20 mouse cellular contexts compared by ENCODE assay signal in the genomic region with DNA sequence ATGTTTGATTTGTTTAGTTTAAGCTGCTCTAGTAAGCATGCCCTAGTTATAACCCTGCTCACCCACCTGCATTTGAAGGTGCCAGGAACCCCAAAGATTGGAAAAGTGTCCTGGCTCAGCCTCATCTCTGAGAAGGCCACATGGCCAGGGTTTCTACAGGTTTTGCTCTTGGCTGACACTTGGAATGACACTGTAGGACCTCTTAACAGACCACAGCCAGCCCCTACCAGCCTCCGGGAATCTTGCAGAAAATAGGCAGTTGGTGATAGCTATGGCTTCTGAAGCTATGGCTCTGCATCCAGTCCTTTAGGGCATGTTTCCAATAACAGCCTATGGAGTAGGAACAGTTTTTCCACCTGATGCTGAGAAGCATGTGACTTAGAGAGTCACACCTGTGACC. TPM values are rescaled to one million over a fixed set of nuclear protein-coding genes. Genes with fewer than 3 reads are reported as not detected.
A peak's percentile ranks its signal among the peaks of the same experiment; 100 is the strongest.
DNase-seq lines count a peak whose midpoint lies in the region; ATAC-seq and TF ChIP-seq lines count a peak whose summit lies in the region.
"Had no signal": no experiment of that assay in that cellular context is flagged by ENCODE, and none has a peak within 500 bp of the region (broad histone marks: within the 10 kb centered on the region; RNA-seq: fewer than 3 reads in every experiment).

No protein-coding gene starts in this region.

- H3K27ac ChIP-seq in heart, embryonic 10.5 days, result no peak overlapping the region
- H3K27ac ChIP-seq in ES-Bruce4 (ENCODE audit: insufficient read depth, low read length), result peak overlapping the region; percentile 11; the same call in 1 of the 2 replicates
- H3K27ac ChIP-seq in hindbrain, postnatal 0 days, result no peak overlapping the region
- H3K27ac ChIP-seq: embryonic facial prominence, embryonic 12.5 days; forebrain, embryonic 15.5 days; hindbrain, embryonic 10.5 days; hindbrain, embryonic 14.5 days had no signal

- ATAC-seq in hindbrain, postnatal 0 days, result no peak
- ATAC-seq: forebrain, embryonic 15.5 days; intestine, embryonic 16.5 days had no signal

- H3K36me3 ChIP-seq in heart, embryonic 10.5 days, result no peaks in the 10 kb centered on the region
- H3K36me3 ChIP-seq in ES-Bruce4 (ENCODE audit: control insufficient read depth, insufficient read depth, low read length, poor library complexity, severe bottlenecking), result no peaks in the 10 kb centered on the region
- H3K36me3 ChIP-seq in hindbrain, postnatal 0 days (ENCODE audit: insufficient read depth, low read length), result no peaks in the 10 kb centered on the region
- H3K36me3 ChIP-seq: embryonic facial prominence, embryonic 12.5 days; forebrain, embryonic 15.5 days; heart, embryonic 12.5 days; hindbrain, embryonic 10.5 days had no signal

- peak; percentile 27 for DNase-seq in heart, embryonic 10.5 days (ENCODE audit: low spot score)
- no peak for DNase-seq in heart, adult 8-10 months (ENCODE audit: low spot score)
- DNase-seq in cerebellum, adult 11-12 months, result peak; percentile 74
- DNase-seq in cerebellum, adult 9-10 months, result peak; percentile 77
- no peak for DNase-seq in testis, postnatal 10 days (ENCODE audit: low spot score)
- no peak for DNase-seq in left cerebral cortex, adult 8-10 months (ENCODE audit: low spot score in 2 of 2)
- DNase-seq in hindbrain, postnatal 0 days (ENCODE audit: low spot score), result no peak
- DNase-seq: adrenal gland, adult 8-10 months; adrenal gland, postnatal 36 days; gastrocnemius, postnatal 10 days; heart, adult 18-20 months; kidney, adult 9 months had no signal

- no peak overlapping the region for H3K4me3 ChIP-seq in heart, embryonic 10.5 days
- no peak overlapping the region for H3K4me3 ChIP-seq in ES-Bruce4 (ENCODE audit: low read depth, low read length)
- H3K4me3 ChIP-seq in hindbrain, postnatal 0 days (ENCODE audit: low read length), result no peak overlapping the region
- H3K4me3 ChIP-seq: embryonic facial prominence, embryonic 12.5 days; forebrain, embryonic 15.5 days; heart, embryonic 12.5 days; hindbrain, embryonic 10.5 days had no signal

- H3K4me1 ChIP-seq in heart, embryonic 10.5 days, result peaks cover 12% of the 10 kb centered on the region
- peaks cover 17% of the 10 kb centered on the region for H3K4me1 ChIP-seq in ES-Bruce4 (ENCODE audit: control insufficient read depth, insufficient read depth, low read length)
- H3K4me1 ChIP-seq in hindbrain, postnatal 0 days (ENCODE audit: insufficient read depth, low read length), result no peaks in the 10 kb centered on the region
- H3K4me1 ChIP-seq: embryonic facial prominence, embryonic 12.5 days; forebrain, embryonic 15.5 days had no signal

- TF ChIP-seq CTCF in ES-Bruce4 (IDR thresholded peaks at IDR 0.05; ENCODE audit: low read depth, low read length), result no peak
- no peak for TF ChIP-seq CTCF in hindbrain, postnatal 0 days (IDR thresholded peaks at IDR 0.05; ENCODE audit: low read depth)

- no peak overlapping the region for H3K4me2 ChIP-seq in hindbrain, postnatal 0 days (ENCODE audit: low read depth, low read length)
- H3K4me2 ChIP-seq: embryonic facial prominence, embryonic 12.5 days; forebrain, embryonic 15.5 days; heart, embryonic 12.5 days; hindbrain, embryonic 14.5 days had no signal

- TF ChIP-seq EP300 in ES-Bruce4 (IDR thresholded peaks at IDR 0.05; ENCODE audit: insufficient read depth, low read depth, low read length), result no peak

- H3K9ac ChIP-seq in ES-Bruce4 (ENCODE audit: low read depth, poor library complexity, severe bottlenecking), result no peak overlapping the region
- no peak overlapping the region for H3K9ac ChIP-seq in hindbrain, postnatal 0 days (replicated peaks; ENCODE audit: low read length)
- H3K9ac ChIP-seq: embryonic facial prominence, embryonic 12.5 days; forebrain, embryonic 15.5 days; heart, embryonic 12.5 days; hindbrain, embryonic 14.5 days had no signal

- H3K9me3 ChIP-seq in heart, embryonic 10.5 days, result no peaks in the 10 kb centered on the region
- H3K9me3 ChIP-seq in ES-Bruce4 (replicated peaks; ENCODE audit: control insufficient read depth, insufficient read depth, low read length, poor library complexity, severe bottlenecking), result no peaks in the 10 kb centered on the region
- no peaks in the 10 kb centered on the region for H3K9me3 ChIP-seq in hindbrain, postnatal 0 days (ENCODE audit: low read length)
- H3K9me3 ChIP-seq: embryonic facial prominence, embryonic 12.5 days; forebrain, embryonic 15.5 days; heart, embryonic 12.5 days; hindbrain, embryonic 10.5 days had no signal

- WGBS in heart, embryonic 10.5 days, result 78% methylated on average over 1 of the region's 1 CpGs
- 97% methylated on average over 1 of the region's 1 CpGs for WGBS in hindbrain, postnatal 0 days

- TF ChIP-seq POLR2A in ES-Bruce4 (IDR thresholded peaks at IDR 0.05; ENCODE audit: insufficient read depth, low read length), result no peak

- H3K27me3 ChIP-seq in heart, embryonic 10.5 days (ENCODE audit: insufficient read depth, poor library complexity, severe bottlenecking), result no peaks in the 10 kb centered on the region
- no peaks in the 10 kb centered on the region for H3K27me3 ChIP-seq in ES-Bruce4 (ENCODE audit: control insufficient read depth, insufficient read depth, low read length, poor library complexity, severe bottlenecking)
- H3K27me3 ChIP-seq in hindbrain, postnatal 0 days (ENCODE audit: insufficient read depth, low read length), result no peaks in the 10 kb centered on the region
- H3K27me3 ChIP-seq: CH12.LX; embryonic facial prominence, embryonic 12.5 days; forebrain, embryonic 15.5 days; heart, embryonic 12.5 days had no signal

RNA-seq across cellular contexts. Expression of a gene that starts 6.7 kb away (rescaled TPM):
- 29.8 and 40.3 TPM in 2 replicates for polyA plus RNA-seq in heart, embryonic 10.5 days (2016; fragmentation: Nextera tagmentation; extraction: Ambion mirVana)
- total RNA-seq in heart, adult 8-10 months (2022), result 10 to 100 TPM in 1 of 4 experiments, 1 to 10 TPM in 3; 8.3 to 10.4 (median 8.7) TPM
- polyA plus RNA-seq in ES-Bruce4 (2011; ENCODE audit: insufficient read depth, insufficient read length, low read depth, missing spikeins), result 142 and 148 TPM in 2 replicates
- total RNA-seq in left cerebral cortex, adult 8-10 months (2022), result 10 to 100 TPM; 68.4 to 87.2 (median 76.7) TPM
- 57.3 and 68.9 TPM in 2 replicates for total RNA-seq in hindbrain, postnatal 0 days (2014; rRNA removed)
- polyA plus RNA-seq in hindbrain, postnatal 0 days (2015; fragmentation: Nextera tagmentation; extraction: Ambion mirVana), result 53.9 and 57.3 TPM in 2 replicates

Comparison
In these comparisons a context has a peak if more than half of its experiments do, and no peak if none do; other contexts are left out.
1. DNase-seq: peak in heart, embryonic 10.5 days (single experiment), cerebellum, adult 11-12 months (single experiment) and cerebellum, adult 9-10 months (single experiment); none in heart, adult 8-10 months (single experiment), testis, postnatal 10 days (single experiment), left cerebral cortex, adult 8-10 months (0 of 2) and hindbrain, postnatal 0 days (single experiment).